Mouse (Mus musculus) heart, adult 8-10 months (tissue): ENCODE measurements around the gene 1700025G04Rik. TPM values are rescaled to one million over a fixed set of nuclear protein-coding genes. Genes with fewer than 3 reads are reported as not detected.

Experiments
- DNase-seq: peaks from one replicate; pipeline ENCODE4 v3.0.0; 2022; ENCODE audit warnings: low spot score
- total RNA-seq, 4 experiments: library from RNA; stranded (reverse); gene quantifications; 2 replicates each; pipeline ENCODE4 v1.2.4; 2022

The 1700025G04Rik gene
- total RNA-seq, 4 experiments from 2014 or later: 37.1 to 52.9 (median 46.2) TPM

DNA sequence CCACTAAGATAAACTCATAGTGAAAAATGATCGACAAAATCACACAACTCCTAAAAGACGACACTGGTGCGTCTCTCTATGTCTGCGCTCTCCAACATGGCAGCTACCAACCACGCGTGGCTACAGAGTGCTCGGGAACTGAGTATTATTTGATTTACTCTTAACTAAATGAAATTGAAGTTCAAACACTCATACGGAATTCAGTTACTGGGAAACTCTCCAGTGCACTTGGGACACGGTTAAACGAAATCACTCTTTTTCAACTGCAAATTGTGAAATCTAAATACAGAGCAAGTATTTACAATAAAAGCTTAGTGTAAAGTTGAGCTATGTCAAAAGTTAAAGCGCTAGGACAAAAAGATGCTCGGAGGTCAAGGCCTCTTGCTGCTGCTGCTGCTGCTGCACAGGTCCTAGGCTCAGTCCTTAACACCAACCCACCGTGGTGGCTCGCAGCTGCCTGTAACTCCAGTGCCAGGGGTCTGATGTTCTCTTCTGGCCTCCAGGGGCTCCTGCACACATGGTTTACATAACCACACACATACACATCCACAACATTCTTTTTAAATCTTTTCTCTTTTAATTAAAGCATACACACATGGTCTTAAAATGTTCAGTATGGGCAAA is 13.6 kb downstream of the 1700025G04Rik start:
- no peak for DNase-seq

DNA sequence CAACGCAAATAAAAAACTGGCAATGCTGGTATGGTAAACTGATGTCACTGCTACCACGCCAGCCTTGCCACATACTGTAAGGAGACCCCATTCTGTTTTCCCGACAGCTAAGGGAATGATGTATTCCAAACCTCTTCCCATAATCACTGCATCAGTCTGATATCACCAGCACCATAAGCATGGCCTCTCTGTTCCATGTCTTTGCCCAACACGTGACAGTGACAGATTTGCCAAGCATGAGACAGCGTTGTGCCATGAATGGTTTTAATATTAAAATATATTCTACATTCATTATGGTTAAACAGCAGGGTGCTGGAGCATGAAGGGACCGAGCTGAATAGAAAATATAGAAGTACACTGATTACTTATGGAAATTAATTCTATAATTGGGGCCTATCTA is 14.2 kb downstream of the 1700025G04Rik start:
- DNase-seq: no peak

DNA sequence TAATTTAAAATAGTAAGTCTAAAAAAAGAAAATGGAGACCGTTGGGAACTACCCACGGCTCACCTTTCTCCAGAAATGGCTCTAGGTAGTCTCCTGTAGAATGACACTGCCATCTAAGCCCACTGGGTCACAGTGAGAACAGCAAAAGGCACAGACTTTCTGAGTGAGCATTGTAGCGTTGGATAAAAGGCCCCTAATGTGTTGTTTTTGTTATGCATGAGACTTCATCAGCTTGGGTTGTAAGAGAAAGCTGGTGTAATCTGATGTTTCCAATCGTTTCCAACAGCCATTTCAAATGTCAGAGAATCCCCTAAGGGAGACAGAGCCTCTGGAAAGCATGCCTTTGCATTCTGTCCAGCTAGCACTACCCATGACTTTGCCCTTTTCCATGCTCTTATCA is 19.5 kb downstream of the 1700025G04Rik start:
- DNase-seq: no peak

DNA sequence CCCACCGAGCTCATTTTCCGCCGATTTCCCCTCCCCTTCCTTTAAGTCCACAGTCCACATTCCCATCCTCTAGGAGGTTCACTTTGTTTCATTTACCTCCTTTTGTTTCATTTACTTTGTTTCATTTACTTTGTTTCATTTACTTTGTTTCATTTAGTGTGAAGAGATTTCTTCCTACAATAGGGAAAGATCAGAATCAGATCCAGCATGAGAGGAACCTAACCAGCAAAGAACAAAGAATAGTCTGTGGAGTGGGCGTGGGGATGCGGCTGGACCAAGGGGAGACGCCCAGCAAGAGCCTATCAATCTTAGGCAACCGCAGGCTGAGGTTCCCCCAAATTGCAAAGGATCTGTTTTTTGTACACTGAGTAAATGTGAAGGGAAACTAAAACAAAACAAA is 20.2 kb downstream of the 1700025G04Rik start:
- no peak for DNase-seq

DNA sequence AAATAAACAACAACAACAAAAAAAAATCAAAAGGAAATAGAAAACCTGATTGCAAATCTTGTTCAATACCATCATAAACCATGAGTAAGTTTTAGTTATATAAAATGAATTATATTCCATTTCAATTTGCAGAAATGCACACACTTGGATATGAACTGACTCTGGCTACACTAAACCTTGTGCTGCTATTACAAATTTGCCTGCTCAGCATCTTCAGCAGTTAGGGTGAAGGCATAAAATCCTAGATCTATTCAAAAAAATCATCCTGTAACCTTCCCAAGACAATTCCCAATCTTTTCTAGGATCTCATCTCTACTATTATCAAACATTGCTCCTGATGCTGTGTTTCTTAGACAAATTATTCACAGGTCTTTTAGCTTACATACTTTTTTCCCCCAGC is 22.0 kb downstream of the 1700025G04Rik start:
- DNase-seq: no peak

DNA sequence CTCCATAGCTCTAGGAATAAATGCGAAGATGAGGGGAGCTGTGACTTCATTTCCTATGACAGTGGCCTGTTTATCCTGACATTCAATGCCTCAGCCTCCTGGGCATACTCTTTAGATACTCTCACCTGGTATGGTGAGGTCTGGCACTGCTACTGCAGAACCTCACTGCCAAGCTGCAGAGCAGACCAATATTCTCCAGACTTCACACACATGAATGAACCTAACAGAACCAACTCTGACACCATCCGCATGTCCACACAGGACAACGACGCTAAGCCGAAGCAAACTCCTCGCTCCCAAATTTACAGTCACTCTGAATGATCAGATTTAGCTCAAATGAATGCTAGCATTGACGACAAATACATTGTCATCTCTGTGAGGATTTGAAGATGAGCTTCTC is 24.4 kb downstream of the 1700025G04Rik start:
- no peak for DNase-seq

DNA sequence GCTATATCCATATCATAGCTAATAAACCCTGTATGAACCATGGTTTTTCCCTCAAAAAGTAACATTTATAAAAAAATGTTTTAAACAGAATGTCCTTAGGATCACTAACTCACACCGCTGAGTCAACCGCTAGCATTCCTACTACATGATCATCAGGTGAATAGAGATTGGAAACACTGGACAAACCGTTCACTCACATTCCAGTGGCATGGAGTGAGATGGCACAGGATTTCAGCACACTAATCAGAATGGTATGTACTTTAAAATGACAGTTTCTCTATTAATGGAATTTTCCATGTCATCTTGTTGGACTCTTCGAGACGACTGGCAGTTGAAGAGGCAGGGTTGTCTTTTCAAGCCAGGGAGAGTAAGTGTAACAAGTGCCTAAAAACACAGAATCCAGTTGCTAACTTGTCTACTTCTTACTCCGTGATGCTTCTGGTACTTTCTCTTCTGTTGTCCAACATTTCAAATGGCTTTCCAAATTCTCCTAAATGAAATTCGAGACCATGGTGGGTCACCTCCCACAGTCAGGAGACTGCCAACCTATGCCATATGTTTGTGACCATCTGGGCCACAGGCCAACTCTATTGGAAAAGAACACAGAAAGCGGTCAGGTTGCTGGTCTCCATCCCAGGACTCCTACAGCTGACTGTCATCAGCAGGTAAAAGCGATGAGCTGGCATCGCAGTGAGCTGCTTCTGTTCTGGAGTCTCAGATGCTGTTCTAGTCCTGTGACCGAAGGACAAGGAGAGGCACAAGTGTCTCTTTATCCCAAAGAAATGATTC is 26.4 kb downstream of the 1700025G04Rik start:
- DNase-seq: no peak

DNA sequence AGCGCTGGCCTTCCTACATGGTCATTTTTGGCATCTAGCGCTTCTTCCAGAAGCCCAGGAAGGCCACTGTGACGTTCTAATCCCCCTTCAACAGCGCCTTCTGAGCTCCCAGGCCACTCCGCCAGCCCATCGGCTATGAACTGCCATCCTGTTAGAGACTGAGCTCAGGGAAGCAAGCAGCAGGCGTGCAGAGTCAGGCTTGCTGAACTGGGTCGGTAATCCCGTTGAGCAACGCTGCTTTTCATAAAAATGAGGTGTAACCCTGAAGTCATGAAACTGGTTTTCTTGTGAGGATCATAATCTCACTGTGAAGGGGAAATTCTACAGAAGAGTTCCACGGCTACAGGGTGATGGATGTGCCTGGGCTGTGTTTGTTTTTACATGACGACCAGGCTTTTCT is 28.2 kb downstream of the 1700025G04Rik start:
- DNase-seq: no peak

DNA sequence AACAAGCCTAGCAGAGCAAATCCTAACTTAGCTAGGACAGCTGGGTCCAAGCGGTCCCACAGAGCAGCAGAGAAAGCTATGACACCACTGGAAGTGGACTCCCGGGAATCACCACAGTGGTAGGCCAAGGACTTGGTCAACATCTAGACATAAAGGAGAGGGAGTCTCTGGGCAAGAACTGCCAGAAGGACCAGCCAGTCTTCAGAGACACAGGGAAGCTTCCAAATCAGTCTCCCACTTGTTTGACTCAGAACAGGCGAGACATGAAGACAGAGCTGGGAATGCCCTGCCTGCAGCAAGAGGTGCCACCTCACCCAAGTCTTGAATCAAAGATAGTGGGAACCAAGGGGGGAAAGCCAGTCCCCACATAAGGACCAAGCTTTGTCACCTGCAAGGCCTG is 29.7 kb downstream of the 1700025G04Rik start:
- no peak for DNase-seq

DNA sequence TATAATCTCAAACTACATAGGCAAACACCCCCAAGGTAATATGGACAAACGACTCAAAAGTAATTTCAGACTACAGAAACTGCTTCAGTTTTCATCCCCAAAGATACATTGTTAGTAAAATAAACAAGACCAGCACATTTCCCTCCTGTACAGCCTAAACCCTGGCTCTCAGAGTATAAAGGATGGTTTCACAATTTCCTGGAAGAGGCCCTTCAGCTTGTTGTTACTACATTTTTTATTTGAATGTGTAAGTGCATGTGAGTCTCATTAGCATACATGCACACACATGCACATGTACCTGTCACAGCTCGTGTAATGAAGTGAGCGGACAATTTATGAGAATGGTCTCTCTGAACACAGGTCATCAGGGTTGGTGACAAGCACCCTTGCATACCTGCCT is 31.1 kb downstream of the 1700025G04Rik start:
- no peak for DNase-seq

DNA sequence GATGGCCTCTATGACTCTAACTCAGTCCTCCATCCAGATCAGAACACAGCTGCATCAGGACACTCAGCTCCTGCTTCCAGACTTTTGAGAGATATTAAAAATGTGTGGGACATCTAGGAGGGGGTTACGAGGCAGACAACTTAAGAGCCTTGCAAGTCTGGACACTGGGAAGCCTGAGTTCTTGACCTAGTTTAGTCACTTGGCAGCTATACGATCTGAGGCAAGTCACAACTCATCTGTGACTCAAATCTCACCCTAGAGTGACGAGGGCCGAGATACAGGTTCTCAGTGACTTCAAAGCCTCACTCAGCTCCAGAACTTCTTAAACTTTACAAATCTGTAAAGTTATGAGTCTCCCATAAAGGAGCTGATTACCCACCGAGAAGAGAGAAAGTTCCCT is 36.8 kb downstream of the 1700025G04Rik start:
- DNase-seq: no peak

DNA sequence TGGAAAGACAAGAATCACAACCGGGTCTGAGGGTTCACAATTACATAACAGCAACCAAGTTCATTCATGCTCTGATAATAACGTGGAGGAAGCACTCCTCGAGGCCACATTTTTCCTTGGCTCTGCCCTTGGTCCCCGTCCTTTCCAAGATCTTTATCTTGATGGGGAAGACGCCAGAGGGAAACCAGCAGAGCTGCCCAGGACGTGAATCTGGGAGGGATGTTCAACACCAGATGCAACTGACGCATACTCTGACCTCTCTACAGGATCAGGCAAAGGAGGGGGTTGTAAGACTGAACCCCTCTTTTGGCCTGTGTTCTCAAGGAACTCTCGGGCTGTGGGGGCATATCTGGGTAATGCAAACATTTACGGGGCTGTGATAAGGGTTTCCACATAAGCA is 38.1 kb downstream of the 1700025G04Rik start:
- peak; percentile 13 for DNase-seq

DNA sequence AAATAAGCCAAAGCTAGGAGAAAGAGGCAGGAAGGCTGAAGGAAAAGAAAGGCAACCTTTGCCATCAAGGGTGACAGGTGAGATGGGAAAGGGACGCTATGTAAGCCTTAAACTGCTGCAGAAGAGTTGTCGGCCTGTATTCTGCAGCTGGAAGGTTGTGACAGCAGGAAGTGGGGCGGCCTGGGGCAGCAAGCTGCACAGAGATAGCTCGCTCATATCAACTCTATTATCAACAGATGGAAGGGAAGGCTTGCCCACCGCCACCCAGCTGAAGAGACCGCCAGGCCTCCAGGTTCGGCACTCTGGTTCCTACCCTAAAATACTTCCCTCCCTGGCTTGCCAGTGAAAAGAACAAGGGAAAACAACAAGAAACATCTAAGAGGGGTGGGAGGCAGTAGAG is 39.9 kb downstream of the 1700025G04Rik start:
- no peak for DNase-seq

DNA sequence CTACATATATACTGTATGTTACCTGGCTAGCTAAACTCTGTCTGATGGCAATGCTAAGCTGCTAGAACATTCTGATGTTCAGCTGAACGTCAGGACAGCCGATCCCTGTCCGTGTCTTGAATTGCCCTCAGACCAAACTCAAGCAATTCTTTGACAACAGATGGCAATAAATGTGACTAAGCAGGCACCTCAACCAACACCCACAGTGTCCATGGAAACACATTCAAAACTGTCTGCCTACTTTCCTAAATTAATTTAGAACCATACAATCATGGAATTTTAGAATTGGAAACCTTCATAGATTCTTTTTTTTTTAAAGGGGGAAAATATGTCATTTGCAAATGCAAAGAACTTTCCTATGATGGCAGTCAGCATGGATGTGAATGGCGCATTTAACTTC is 41.6 kb downstream of the 1700025G04Rik start:
- no peak for DNase-seq

DNA sequence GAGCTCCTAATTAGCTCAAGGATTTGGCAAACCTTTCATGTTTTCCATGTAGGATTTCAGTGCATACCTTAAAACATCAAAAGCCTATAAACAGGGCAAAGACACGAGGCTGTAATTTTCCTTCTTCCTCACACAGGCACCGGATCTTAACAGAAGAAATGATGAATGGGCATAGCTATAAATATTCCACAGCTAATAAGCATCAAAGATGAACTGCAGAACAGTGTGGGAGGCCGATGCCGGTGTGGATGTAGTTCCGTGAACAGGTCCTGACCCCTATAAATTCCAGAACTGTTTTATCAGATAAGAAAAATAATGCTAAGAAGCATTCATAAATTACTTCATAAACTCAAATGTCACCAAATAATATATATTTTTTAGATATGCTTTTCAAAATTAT is 42.5 kb downstream of the 1700025G04Rik start:
- no peak for DNase-seq

DNA sequence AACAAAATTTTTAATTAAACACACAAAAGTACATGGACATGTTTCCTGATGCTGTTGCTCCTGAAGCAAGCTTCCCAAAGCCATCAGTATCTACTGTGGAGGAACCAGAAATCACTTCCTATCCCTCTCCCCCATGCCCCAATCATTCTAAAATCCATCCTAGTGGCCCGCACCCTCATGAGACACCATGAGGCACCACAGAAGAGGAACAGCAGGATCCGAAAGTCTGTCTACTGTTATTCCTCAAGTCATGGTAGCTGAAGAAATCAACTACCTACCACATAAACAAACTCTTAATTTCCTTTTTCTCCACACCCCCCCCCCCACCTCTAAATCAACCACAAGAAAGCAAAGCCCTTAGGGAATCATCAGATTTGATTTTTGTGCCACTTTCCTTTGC is 46.5 kb downstream of the 1700025G04Rik start:
- DNase-seq: no peak

DNA sequence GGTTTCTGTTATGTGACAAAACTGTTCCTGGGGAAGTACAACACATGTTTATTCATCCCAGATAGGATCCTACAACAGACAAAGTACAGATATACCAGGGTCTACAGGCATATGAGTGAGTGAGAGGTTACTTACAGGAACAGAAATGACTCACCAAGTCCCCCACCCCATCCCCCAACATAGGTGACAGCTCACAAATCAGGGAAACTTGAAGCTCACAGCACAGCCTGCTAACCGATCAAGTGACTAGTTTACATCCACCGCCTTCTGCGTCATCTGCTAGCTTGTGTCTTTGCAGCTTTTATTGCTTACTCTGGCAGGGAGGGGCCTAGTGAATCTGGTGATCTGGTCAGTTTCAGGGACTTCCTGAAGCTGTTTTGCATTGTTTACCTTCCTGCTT is 47.5 kb downstream of the 1700025G04Rik start:
- no peak for DNase-seq

DNA sequence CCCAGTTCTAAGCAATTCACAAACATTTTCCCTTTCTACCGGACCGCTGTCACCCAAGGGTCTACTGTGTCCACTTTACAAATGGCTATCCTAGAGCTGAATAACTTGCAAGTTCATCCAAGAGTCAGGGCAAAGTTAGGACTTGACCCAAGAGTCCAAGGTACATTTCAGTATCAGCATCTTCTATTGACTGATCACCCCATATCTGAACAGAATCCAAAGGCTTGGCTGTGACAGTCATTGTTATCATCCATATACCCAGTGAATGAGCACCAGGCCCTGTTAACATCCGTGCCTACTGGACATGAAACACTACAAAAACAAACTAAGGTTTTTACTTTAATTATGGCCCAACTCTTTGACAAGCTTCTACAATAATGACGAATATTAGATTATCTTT is 48.9 kb downstream of the 1700025G04Rik start:
- no peak for DNase-seq

DNA sequence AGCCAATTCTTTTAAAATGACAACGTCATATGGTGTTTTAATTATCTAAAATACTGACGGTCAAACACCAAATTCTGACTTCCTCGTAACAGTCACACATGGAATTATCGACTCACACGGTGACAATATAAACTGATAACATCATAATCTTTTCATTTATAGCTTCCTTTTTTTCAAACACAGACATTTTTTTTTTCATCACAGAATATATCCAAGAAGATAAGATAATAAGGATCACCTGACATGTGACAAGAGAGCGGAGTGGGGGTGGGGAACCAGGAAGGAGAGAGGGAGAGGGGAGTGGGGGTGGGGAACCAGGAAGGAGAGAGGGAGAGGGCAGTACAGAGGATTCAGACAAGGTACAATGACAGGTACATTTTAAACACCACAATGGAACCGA is 49.9 kb downstream of the 1700025G04Rik start:
- no peak for DNase-seq

DNA sequence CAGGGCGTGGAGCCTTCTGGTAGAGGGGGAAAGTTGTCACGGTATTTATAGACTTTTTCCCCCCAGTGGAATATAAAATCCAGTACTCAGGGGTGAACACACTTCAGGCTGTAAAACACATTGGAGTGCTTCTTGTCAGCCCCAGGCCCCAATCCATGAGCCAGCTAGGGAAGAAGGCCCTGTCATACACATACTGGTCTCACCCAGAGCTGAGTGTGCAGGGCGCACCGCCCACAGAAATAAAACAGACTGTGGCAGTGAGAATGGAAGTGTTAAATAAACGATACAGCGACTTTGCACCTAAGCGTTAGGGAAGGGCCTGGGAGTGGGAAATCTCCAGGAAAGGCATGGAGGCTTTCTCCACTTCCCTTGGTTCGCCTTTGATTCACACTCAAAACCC is 50.3 kb downstream of the 1700025G04Rik start:
- no peak for DNase-seq

DNA sequence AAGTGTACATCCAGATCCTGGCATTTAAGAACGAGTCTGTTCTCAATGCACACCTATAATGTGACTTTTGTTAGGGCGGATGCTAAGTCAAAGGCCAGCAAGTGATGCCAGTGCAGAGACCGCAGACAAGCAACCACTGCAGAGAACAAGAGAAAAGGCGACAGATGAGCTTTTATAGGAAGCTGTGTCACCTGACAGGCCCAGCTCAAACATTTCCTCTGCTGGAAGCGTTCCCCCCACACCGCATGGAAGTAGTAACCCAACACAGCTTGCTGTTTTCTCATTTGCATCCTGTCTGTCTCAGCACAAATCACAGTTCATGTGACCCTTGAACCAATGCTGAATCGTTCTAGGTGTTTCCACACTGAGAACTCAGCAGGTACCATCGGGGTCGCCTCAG is 51.8 kb downstream of the 1700025G04Rik start:
- DNase-seq: no peak

DNA sequence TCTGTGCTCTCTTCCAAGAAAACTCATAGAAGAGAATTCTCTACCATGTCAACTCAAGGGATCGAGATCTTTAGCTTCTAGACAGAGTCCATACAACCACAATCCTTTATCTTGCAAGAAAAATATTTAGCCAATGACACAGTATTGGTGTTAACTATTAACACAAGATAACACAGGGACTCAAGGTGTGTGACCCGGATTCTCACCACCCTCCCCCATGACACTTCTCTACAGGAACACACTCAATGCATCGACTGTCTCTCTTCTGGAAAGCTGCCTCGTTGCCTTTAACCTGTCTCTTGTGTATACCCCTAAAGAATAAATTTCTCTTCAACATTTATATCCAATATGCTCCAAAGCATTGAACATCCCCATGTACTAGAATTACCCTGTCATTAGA is 52.3 kb downstream of the 1700025G04Rik start:
- no peak for DNase-seq

DNA sequence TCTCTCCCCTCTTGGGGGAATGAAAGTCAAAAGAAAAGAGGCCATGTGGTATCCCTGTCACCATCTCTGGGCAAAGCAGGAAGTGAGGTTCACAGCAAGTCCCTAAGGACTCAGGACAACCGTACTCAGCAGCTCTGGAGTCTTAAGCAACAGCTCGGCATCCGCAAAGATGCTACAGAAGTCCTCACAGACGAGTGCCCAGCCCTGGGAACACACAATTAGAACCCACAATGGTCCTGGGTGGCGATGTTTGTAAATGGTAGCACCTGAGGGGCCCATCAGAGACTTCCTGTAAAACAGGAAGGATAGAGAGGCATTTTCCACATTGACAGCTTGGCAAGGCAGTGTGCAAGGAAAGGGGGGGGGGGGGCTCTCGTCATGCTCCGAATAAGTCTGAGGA is 55.2 kb downstream of the 1700025G04Rik start:
- no peak for DNase-seq

DNA sequence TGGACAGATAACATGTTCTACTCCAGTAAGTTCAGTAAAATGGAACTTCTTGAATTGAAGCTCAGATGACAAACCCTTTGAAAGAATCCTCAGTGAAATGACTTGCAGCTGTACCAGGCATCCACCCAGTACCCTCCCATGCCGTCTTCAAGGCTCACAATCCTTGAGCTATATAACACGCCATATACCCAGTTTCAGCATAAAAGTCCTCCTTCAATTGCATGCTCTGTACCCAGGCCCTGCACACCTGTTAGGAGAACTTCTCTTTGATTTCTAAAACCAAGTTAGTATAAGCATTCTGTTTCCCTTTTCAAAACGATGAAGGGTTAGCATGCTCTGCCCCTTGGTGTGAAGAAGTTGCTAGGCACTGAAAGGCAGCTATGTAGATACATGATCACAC is 56.2 kb downstream of the 1700025G04Rik start:
- no peak for DNase-seq
